Mouse (Mus musculus): ENCODE measurements around the gene Cd164l2. TPM values are rescaled to one million over a fixed set of nuclear protein-coding genes. Genes with fewer than 3 reads are reported as not detected.

The Cd164l2 gene
- polyA plus RNA-seq, 1 experiment from 2014 or later, result 2.0 TPM

DNA sequence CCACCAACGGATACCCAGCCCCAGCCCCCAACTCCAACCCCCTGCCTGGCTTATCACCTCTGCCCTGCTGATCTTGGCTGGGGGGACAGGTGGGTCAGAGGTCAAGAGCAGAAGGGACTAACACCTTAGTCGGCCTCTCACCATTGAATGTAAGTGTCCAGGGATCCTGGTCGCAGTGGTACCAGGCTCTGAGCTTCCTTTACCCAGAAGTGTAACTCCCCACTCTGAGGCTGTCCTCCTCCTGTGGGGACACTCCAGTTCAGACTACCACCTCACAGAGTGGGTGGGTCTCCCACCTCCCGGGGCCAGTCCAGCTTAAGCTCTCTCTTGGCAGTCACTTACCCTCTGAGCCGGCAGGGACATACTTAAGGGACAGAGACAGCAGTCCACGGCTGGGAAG is 43.5 kb downstream of the Cd164l2 start:
- ATAC-seq (ENCODE audit: low read depth), result no peak
- Histone ChIP-seq H3K9me3 (ENCODE audit: control insufficient read depth, low read length) (no peaks in the 10 kb centered on the region), H3K4me2 (ENCODE audit: low read depth, low read length) (no peak overlapping the region), H3K4me1 (ENCODE audit: control insufficient read depth, insufficient read depth, low read length) (peaks cover 5% of the 10 kb centered on the region; the same call in 1 of the 2 replicates), H3K27ac (ENCODE audit: low read depth, low read length) (no peak overlapping the region), H3K4me3 (ENCODE audit: low read depth, low read length) (no peak overlapping the region), H3K36me3 (ENCODE audit: control insufficient read depth, insufficient read depth, low read length) (no peaks in the 10 kb centered on the region), H3K9ac (replicated peaks; ENCODE audit: low read depth, low read length) (no peak overlapping the region), H3K27me3 (ENCODE audit: control insufficient read depth, insufficient read depth, low read length) (peaks cover 20% of the 10 kb centered on the region)
- 67% methylated on average over 6 of the region's 6 CpGs for WGBS

DNA sequence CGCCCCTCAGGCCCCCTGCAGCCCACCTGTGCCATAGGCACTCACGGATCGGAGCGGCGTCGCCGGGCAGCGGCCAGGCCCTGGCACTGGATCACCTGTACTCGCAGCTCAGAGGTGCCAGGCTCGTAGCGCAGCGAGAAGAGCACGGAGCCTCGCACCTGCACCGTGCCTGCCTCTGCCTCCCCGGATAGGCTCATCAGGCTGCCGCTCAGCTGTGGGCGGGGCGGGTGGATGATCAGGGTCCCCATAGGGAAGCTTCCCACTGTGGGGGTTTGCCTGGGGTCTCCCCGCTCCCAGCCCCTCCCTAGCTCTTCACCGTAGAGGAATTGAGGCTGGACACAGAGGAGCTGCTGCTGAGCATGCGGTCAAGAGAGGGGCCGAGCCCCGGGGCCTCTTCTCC is 44.9 kb downstream of the Cd164l2 start:
- no peak for ATAC-seq (ENCODE audit: low read depth)
- peaks cover 5% of the 10 kb centered on the region for H3K27me3 ChIP-seq (ENCODE audit: control insufficient read depth, insufficient read depth, low read length)
- H3K27ac ChIP-seq (ENCODE audit: low read depth, low read length), result no peak overlapping the region
- H3K9me3 ChIP-seq (ENCODE audit: control insufficient read depth, low read length), result no peaks in the 10 kb centered on the region
- no peak overlapping the region for H3K4me2 ChIP-seq (ENCODE audit: low read depth, low read length)
- no peaks in the 10 kb centered on the region for H3K4me1 ChIP-seq (ENCODE audit: control insufficient read depth, insufficient read depth, low read length)
- WGBS, result 17% methylated on average over 24 of the region's 24 CpGs
- no peak overlapping the region for H3K4me3 ChIP-seq (ENCODE audit: low read depth, low read length)
- H3K36me3 ChIP-seq (ENCODE audit: control insufficient read depth, insufficient read depth, low read length), result no peaks in the 10 kb centered on the region
- no peak overlapping the region for H3K9ac ChIP-seq (replicated peaks; ENCODE audit: low read depth, low read length)

DNA sequence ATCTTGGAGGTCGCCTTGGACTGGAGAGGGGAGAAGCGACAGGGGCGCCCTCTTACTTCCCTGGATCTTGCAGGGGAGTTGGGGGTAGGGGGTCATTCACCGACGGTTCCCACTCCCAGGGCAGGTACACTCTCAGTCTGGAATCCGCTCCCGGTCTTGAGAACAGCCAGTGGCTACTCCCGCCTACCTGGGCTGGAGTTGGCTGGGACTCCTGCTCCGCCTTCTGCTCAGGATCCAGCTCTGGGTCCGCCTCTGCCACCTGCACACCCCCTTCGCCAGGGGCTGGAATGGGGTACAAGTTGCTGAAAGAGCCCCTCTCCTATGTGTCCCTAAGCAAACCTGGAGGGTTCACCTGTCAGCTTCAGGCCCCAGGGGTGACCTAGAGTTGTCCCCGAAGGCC is 45.3 kb downstream of the Cd164l2 start:
- no peak overlapping the region for H3K4me2 ChIP-seq (ENCODE audit: low read depth, low read length)
- no peaks in the 10 kb centered on the region for H3K4me1 ChIP-seq (ENCODE audit: control insufficient read depth, insufficient read depth, low read length)
- no peak overlapping the region for H3K9ac ChIP-seq (replicated peaks; ENCODE audit: low read depth, low read length)
- H3K27ac ChIP-seq (ENCODE audit: low read depth, low read length), result no peak overlapping the region
- no peak for ATAC-seq (ENCODE audit: low read depth)
- no peak overlapping the region for H3K4me3 ChIP-seq (ENCODE audit: low read depth, low read length)
- WGBS, result 33% methylated on average over 12 of the region's 12 CpGs
- no peaks in the 10 kb centered on the region for H3K9me3 ChIP-seq (ENCODE audit: control insufficient read depth, low read length)
- no peaks in the 10 kb centered on the region for H3K36me3 ChIP-seq (ENCODE audit: control insufficient read depth, insufficient read depth, low read length)
- peaks cover 1% of the 10 kb centered on the region; the same call in 1 of the 2 replicates for H3K27me3 ChIP-seq (ENCODE audit: control insufficient read depth, insufficient read depth, low read length)

DNA sequence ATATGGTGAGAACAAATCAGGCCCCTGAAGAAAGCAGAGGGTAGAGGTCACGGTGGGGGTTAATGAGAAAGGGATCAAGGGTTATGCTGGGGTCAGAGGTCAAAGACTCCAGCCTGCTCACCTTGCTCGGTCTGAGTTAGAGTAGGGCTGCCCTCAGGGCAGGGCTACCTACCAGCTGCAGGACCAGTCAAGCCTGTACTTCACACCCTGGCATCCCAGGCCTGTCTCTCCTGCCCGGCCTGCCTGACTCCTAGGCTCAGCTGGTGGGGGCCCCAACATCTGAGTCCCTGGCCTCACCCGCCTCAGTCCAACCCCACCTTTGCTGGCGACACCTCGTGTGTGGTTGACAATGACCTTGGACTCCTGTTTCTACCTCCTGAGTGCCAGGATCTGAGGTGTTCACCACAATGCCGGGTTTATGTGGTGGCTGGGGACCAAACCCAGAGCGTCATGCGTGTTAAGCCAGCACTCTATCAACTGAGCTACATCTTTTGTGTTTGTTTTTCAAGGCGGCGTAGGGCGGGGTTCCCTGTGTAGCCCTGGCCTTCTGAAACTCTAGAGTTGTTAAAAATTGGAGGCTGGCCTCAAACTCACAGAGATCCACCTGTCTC is 46.0 kb downstream of the Cd164l2 start:
- WGBS, result 78% methylated on average over 12 of the region's 12 CpGs
- no peak for ATAC-seq (ENCODE audit: low read depth)
- Histone ChIP-seq H3K27me3 (ENCODE audit: control insufficient read depth, insufficient read depth, low read length) (no peaks in the 10 kb centered on the region), H3K36me3 (ENCODE audit: control insufficient read depth, insufficient read depth, low read length) (no peaks in the 10 kb centered on the region), H3K4me2 (ENCODE audit: low read depth, low read length) (no peak overlapping the region), H3K27ac (ENCODE audit: low read depth, low read length) (no peak overlapping the region), H3K9ac (replicated peaks; ENCODE audit: low read depth, low read length) (no peak overlapping the region), H3K9me3 (ENCODE audit: control insufficient read depth, low read length) (no peaks in the 10 kb centered on the region), H3K4me3 (ENCODE audit: low read depth, low read length) (no peak overlapping the region), H3K4me1 (ENCODE audit: control insufficient read depth, insufficient read depth, low read length) (no peaks in the 10 kb centered on the region)

DNA sequence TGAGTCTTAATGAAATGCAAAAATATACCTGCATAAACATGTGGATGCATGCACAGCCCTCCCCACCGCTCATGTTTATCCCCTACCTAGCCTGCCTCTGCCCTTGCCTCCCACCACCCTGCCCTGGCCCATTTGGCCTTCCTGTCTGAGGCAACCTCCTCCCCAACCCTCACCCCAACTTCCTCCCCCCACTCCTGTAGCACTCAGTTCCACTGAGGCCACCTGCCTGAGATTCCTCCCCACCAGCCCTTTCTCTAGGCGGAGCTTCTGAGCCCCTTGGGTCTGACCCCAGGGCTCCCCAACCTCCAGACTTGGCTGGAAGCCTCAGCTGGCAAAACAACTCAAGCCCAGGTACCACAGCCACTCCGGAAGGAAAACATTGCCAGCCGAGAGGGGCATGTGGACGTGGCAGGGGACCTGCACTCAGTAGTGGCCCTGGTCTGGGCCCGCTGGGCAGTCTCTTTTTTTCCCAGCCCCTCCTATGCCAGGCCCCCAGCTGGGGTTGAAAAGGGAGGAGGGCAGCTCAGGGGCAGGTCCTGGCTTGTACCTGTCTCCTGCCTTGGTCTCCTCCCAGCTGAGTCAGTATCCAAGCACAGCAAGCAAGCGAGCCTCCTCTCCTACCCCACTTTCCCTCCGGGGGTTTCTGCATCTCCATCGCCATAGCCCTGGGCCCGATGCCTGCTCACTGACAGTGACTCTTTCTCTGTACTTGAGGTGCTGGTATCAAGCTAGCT is 49.9 kb downstream of the Cd164l2 start:
- Histone ChIP-seq H3K4me3 (ENCODE audit: low read depth, low read length) (no peak overlapping the region), H3K9ac (replicated peaks; ENCODE audit: low read depth, low read length) (no peak overlapping the region), H3K9me3 (ENCODE audit: control insufficient read depth, low read length) (no peaks in the 10 kb centered on the region), H3K36me3 (ENCODE audit: control insufficient read depth, insufficient read depth, low read length) (peaks cover 23% of the 10 kb centered on the region), H3K27me3 (ENCODE audit: control insufficient read depth, insufficient read depth, low read length) (no peaks in the 10 kb centered on the region), H3K27ac (ENCODE audit: low read depth, low read length) (no peak overlapping the region), H3K4me1 (ENCODE audit: control insufficient read depth, insufficient read depth, low read length) (no peaks in the 10 kb centered on the region), H3K4me2 (ENCODE audit: low read depth, low read length) (no peak overlapping the region)
- WGBS, result 61% methylated on average over 10 of the region's 10 CpGs
- ATAC-seq (ENCODE audit: low read depth), result no peak

DNA sequence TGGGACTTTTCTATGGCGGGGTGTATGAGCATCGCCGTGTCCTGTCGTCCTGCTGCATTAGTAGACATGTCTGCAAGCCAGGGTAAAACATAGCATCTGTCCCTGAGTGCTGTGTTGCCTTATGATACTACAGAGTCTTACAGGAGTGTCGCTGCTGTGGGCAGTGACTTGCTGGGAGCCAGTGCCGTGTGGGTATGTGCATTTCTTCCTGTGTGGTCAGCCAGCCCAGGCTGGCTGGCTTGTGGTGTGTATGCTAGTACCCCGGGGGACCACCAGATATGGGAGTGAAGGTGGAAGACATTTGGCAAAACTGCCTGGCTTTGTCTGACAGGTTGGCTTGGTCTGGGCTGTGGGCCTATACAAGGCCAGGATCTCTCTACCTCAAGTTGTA is 50.4 kb downstream of the Cd164l2 start:
- no peak for ATAC-seq (ENCODE audit: low read depth)
- no peak overlapping the region for H3K4me3 ChIP-seq (ENCODE audit: low read depth, low read length)
- peaks cover 28% of the 10 kb centered on the region for H3K36me3 ChIP-seq (ENCODE audit: control insufficient read depth, insufficient read depth, low read length)
- H3K27me3 ChIP-seq (ENCODE audit: control insufficient read depth, insufficient read depth, low read length), result no peaks in the 10 kb centered on the region
- no peak overlapping the region for H3K9ac ChIP-seq (replicated peaks; ENCODE audit: low read depth, low read length)
- no peak overlapping the region for H3K4me2 ChIP-seq (ENCODE audit: low read depth, low read length)
- no peaks in the 10 kb centered on the region for H3K4me1 ChIP-seq (ENCODE audit: control insufficient read depth, insufficient read depth, low read length)
- H3K27ac ChIP-seq (ENCODE audit: low read depth, low read length), result no peak overlapping the region
- no peaks in the 10 kb centered on the region for H3K9me3 ChIP-seq (ENCODE audit: control insufficient read depth, low read length)
- WGBS, result 78% methylated on average over 7 of the region's 7 CpGs

DNA sequence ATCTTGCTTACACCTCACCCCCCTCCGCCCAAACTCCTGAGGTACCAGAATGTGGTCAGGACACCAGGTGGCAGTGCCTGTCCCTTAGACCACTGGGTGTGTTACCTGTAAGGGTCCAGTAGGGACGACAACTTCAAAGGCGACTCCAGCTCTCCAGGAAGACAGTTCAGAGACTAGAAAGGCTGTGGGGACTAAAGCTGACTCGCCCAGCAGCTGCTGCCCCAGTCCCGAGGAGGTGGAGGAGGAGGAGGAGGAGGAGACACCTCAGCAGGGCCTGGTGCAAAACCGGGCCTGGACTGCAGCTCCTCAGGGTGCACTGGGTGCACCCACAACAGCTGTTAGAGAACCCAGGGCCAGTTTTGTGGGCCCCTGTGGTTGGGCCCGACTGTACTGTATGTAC is 51.0 kb downstream of the Cd164l2 start, which contains the start of gene Sytl1:
Sytl1 (minus strand) TSS at position 232 of the 400 bp plus-strand sequence.
- Histone ChIP-seq H3K27me3 (ENCODE audit: control insufficient read depth, insufficient read depth, low read length) (no peaks in the 10 kb centered on the region), H3K4me3 (ENCODE audit: low read depth, low read length) (no peak within 1 kb of the TSS), H3K9ac (replicated peaks; ENCODE audit: low read depth, low read length) (no peak within 1 kb of the TSS), H3K4me1 (ENCODE audit: control insufficient read depth, insufficient read depth, low read length) (no peaks in the 10 kb centered on the region), H3K9me3 (ENCODE audit: control insufficient read depth, low read length) (no peaks in the 10 kb centered on the region), H3K27ac (ENCODE audit: low read depth, low read length) (no peak within 1 kb of the TSS), H3K36me3 (ENCODE audit: control insufficient read depth, insufficient read depth, low read length) (peaks cover 34% of the 10 kb centered on the region), H3K4me2 (ENCODE audit: low read depth, low read length) (no peak within 1 kb of the TSS)
- ATAC-seq (ENCODE audit: low read depth), result no peak
- 42% methylated on average over 7 of the region's 7 CpGs for WGBS

DNA sequence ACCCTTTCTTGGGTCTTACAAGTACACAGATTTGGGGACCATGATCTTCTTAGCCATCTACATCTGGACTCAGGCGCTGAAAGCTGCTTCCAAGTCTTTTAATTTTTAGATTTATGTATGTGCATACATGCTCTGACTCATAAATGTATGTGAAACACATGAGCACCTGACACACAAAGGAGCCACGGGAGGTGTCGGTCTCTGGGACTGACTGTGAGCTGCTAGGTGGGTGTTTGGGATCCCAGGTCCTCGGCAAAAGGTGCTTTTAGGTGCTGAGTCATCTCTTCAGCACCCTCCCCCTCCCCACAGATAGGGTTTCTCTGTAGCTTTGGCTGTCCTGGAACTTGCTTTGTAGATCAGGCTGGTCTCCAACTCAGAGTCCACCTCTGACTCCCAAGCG is 51.8 kb downstream of the Cd164l2 start:
- WGBS, result 92% methylated on average over 5 of the region's 5 CpGs
- H3K36me3 ChIP-seq (ENCODE audit: control insufficient read depth, insufficient read depth, low read length), result peaks cover 38% of the 10 kb centered on the region
- H3K4me2 ChIP-seq (ENCODE audit: low read depth, low read length), result no peak overlapping the region
- H3K9me3 ChIP-seq (ENCODE audit: control insufficient read depth, low read length), result no peaks in the 10 kb centered on the region
- ATAC-seq (ENCODE audit: low read depth), result no peak
- no peaks in the 10 kb centered on the region for H3K27me3 ChIP-seq (ENCODE audit: control insufficient read depth, insufficient read depth, low read length)
- no peak overlapping the region for H3K9ac ChIP-seq (replicated peaks; ENCODE audit: low read depth, low read length)
- no peak overlapping the region for H3K27ac ChIP-seq (ENCODE audit: low read depth, low read length)
- no peaks in the 10 kb centered on the region for H3K4me1 ChIP-seq (ENCODE audit: control insufficient read depth, insufficient read depth, low read length)
- no peak overlapping the region for H3K4me3 ChIP-seq (ENCODE audit: low read depth, low read length)

DNA sequence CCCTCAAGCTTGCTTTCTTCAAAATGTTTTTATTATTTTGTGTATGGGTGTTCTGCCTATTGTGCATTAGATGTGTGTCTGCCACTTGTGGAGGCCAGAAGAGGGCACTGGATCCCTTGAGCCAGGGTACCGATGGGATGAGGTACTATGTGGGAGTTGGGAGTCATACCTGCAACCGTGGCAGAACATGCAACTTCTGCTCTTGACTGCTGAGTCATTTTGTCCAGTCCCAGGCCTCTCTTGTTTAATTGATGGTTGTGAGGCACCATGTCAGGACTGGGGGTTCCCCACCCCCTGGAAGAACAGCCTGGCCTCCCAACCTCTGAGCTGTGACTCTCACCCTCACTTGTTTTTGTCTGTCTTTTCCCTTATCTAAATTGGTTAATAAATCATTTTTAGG is 52.6 kb downstream of the Cd164l2 start:
- ATAC-seq (ENCODE audit: low read depth), result no peak
- Histone ChIP-seq H3K4me1 (ENCODE audit: control insufficient read depth, insufficient read depth, low read length) (no peaks in the 10 kb centered on the region), H3K4me3 (ENCODE audit: low read depth, low read length) (no peak overlapping the region), H3K4me2 (ENCODE audit: low read depth, low read length) (no peak overlapping the region), H3K27me3 (ENCODE audit: control insufficient read depth, insufficient read depth, low read length) (no peaks in the 10 kb centered on the region), H3K9me3 (ENCODE audit: control insufficient read depth, low read length) (no peaks in the 10 kb centered on the region), H3K36me3 (ENCODE audit: control insufficient read depth, insufficient read depth, low read length) (peaks cover 38% of the 10 kb centered on the region), H3K27ac (ENCODE audit: low read depth, low read length) (no peak overlapping the region), H3K9ac (replicated peaks; ENCODE audit: low read depth, low read length) (no peak overlapping the region)
- WGBS, result 100% methylated on average over 2 of the region's 2 CpGs

All from neural tube, embryonic 14.5 days (tissue).